Comparison of ENCODE assay signal across 30 mouse cellular contexts in genomic region chr6:108703085-108703484, GRCm38 (mm10).
"Had no signal": no experiment of that assay in that cellular context is flagged by ENCODE, and none has a peak within 500 bp of the region (broad histone marks: within the 10 kb centered on the region; RNA-seq: fewer than 3 reads in every experiment).

No protein-coding gene starts in this region.

- H3K9ac ChIP-seq: limb, embryonic 12.5 days; limb, embryonic 13.5 days; limb, embryonic 15.5 days; liver, embryonic 12.5 days; liver, embryonic 13.5 days; liver, embryonic 14.5 days; liver, embryonic 15.5 days; liver, postnatal 0 days; lung, embryonic 14.5 days; lung, embryonic 15.5 days; midbrain, embryonic 12.5 days; midbrain, embryonic 13.5 days; midbrain, embryonic 15.5 days had no signal

- H3K36me3 ChIP-seq: limb, embryonic 10.5 days; limb, embryonic 12.5 days; limb, embryonic 13.5 days; limb, embryonic 15.5 days; liver, embryonic 12.5 days; liver, embryonic 13.5 days; liver, embryonic 15.5 days; lung, embryonic 15.5 days; midbrain, embryonic 10.5 days; midbrain, embryonic 12.5 days; midbrain, embryonic 13.5 days; midbrain, embryonic 15.5 days had no signal

- H3K9me3 ChIP-seq: limb, embryonic 10.5 days; limb, embryonic 12.5 days; limb, embryonic 13.5 days; limb, embryonic 15.5 days; liver, embryonic 12.5 days; liver, embryonic 13.5 days; liver, embryonic 15.5 days; lung, embryonic 15.5 days; megakaryocyte, embryonic 14.5 days; midbrain, embryonic 10.5 days; midbrain, embryonic 12.5 days; midbrain, embryonic 13.5 days; midbrain, embryonic 15.5 days had no signal

- H3K27ac ChIP-seq: limb, embryonic 10.5 days; limb, embryonic 12.5 days; limb, embryonic 13.5 days; limb, embryonic 15.5 days; liver, embryonic 12.5 days; liver, embryonic 13.5 days; liver, embryonic 14.5 days; liver, embryonic 15.5 days; lung, embryonic 15.5 days; macrophage; midbrain, embryonic 10.5 days; midbrain, embryonic 12.5 days; midbrain, embryonic 13.5 days; midbrain, embryonic 15.5 days had no signal

- H3K4me3 ChIP-seq: limb, embryonic 10.5 days; limb, embryonic 12.5 days; limb, embryonic 13.5 days; limb, embryonic 15.5 days; liver, embryonic 12.5 days; liver, embryonic 13.5 days; liver, embryonic 15.5 days; lung, embryonic 15.5 days; megakaryocyte, embryonic 14.5 days; midbrain, embryonic 10.5 days; midbrain, embryonic 12.5 days; midbrain, embryonic 13.5 days; midbrain, embryonic 15.5 days; myocyte had no signal

- H3K4me2 ChIP-seq: limb, embryonic 12.5 days; limb, embryonic 13.5 days; limb, embryonic 15.5 days; liver, embryonic 11.5 days; liver, embryonic 12.5 days; liver, embryonic 13.5 days; liver, embryonic 15.5 days; lung, embryonic 14.5 days; lung, embryonic 15.5 days; midbrain, embryonic 11.5 days; midbrain, embryonic 12.5 days; midbrain, embryonic 13.5 days; midbrain, embryonic 15.5 days had no signal

- H3K27me3 ChIP-seq: limb, embryonic 15.5 days; liver, embryonic 13.5 days; liver, embryonic 15.5 days; megakaryocyte, embryonic 14.5 days had no signal

- DNase-seq: left cerebral cortex, postnatal 4 days; liver; liver, embryonic 13.5 days; liver, postnatal 0 days; lung, adult 2 months; lung, embryonic 14.5 days; lung, postnatal 10 days; lung, postnatal 14 days; lung, postnatal 36 days; lung, postnatal 4 days; midbrain, embryonic 14.5 days had no signal

- ATAC-seq: liver, embryonic 12.5 days; liver, postnatal 0 days; lung, postnatal 0 days; midbrain, embryonic 13.5 days; midbrain, embryonic 15.5 days; midbrain, embryonic 16.5 days had no signal
